Mouse (Mus musculus) left cerebral cortex, postnatal 25 days (tissue): ENCODE measurements around the gene Tead2. TPM values are rescaled to one million over a fixed set of nuclear protein-coding genes. Genes with fewer than 3 reads are reported as not detected.
"Not testable (repeated sequence)": the region's sequence is repeated elsewhere in the genome, so short reads cannot be mapped to it uniquely, and the experiment has no call there.

Experiments
- DNase-seq, 2 experiments: peaks; one replicate each; pipeline ENCODE4 v3.0.0; 2022; ENCODE audit warnings: low spot score in 2 of 2, mixed read lengths in 1 of 2
- intact Hi-C: fragments of 180-260 bp; cut with DNase I; formaldehyde crosslinking; loops from one replicate; pipeline ENCODE4 v1.15.1; 2025
- total RNA-seq, 2 experiments: library from RNA; stranded (reverse); gene quantifications; 2 replicates each; pipeline ENCODE4 v1.2.3; 2021

The Tead2 gene
- 1 to 10 TPM; 2.8 to 5.5 TPM for total RNA-seq

DNA sequence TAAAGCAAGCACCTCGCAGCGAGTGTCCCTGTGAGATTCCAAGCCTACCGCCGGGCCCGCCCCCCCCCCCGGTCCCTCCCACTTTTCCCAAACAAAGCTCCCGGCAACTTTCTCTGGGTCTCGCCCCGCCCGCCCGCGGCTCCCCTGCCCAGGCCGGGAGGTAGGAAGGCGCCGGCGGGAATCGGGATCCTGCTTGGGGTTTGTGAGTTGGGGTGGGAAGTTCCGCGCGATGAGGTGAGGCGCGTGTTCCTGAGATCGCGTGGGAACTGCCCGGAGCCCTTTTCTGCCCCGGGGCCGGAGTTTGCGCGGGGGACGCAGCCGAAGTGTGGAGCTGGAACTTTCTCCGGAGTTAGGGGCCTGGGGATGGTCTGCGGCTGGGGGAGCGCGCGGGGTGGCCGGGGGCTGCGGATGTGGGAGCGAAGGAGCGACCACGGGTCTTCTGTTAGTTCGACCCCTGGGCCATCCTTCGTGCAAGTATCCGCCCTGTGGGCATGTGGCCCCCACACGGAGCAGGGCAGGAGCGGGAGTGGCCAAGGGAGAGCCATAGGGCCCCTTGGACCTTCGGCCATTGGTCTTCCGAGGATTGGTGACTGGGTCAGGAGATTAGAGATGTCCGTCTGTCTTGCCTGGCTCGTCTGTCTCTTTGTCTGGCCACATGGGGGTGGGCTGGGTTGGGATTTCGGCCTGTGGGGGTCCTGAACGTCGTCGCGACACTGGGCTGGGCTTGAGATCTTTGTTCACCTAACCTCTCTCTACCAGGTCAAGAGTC, at the start of gene Tead2:
Gene Tead2 (plus strand): TSS at position 81 of the 769 bp plus-strand sequence.
- DNase-seq: no peak
- intact Hi-C loops: no loop called here

DNA sequence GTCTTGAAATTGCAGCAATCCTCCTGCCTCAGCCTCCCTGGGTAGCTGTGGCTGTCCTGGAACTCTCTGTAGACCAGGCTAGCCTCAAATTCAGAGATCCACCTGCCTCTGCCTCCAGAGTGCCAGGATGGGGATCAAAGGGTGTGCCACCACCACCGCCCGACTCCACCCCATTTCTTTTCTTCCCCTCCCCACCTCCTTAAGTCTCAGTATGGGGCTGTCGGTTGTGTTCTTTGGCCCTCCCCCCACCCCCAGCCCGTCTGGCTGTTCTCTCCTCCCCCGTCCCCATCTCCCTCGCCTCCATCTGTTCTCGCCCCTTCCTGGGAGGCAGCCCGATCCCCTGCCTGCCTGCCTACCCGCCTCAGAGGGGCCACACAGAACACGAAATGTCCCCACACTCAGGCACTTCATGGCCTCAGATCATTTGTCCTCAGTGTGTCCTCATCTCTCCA, 48.6 kb upstream of the Tead2 start:
- DNase-seq: peak; percentile 61 to 85
- intact Hi-C loops: loop anchor here (1.0 to 10.0 kb wide), 2 partner anchors 66 to 198 kb away; partner anchors contain the start of gene Ppfia3

DNA sequence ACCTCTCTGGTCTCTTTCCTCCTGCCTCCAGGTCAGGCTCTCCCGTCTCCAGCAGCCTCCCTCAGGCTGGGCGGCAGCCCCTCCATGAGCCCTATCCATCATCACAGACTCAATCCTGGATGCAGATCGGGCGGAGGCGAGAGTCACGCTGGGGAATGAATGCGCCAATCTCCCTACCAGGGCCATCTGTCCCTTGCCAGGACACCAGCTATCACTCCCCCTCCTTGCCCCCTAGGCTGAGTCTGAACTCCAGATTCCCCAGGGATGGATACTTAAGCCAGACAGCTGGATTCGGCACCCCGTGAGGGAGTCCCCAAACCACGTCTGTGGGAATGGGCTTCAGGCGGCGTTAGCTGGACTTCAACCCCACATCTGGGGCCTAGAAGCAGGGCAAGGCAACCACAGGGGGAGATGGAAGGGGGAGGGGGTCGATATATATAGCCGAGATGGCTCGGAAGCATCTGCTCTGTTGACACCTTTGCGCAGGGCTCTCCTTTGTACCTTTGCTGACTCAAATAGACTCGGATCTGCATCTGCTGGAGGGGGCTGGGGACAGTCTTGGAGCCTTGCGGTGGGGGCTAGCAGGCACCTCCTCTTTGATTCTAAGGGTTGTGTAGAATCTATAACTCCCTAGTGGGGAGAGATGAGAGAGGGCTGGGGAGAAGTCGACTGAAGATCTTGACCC, 47.6 kb upstream of the Tead2 start:
- DNase-seq: peak; percentile 45 to 86
- intact Hi-C loops: loop anchor here (1.0 to 10.0 kb wide), 2 partner anchors 65 to 197 kb away; partner anchors contain the start of gene Ppfia3

DNA sequence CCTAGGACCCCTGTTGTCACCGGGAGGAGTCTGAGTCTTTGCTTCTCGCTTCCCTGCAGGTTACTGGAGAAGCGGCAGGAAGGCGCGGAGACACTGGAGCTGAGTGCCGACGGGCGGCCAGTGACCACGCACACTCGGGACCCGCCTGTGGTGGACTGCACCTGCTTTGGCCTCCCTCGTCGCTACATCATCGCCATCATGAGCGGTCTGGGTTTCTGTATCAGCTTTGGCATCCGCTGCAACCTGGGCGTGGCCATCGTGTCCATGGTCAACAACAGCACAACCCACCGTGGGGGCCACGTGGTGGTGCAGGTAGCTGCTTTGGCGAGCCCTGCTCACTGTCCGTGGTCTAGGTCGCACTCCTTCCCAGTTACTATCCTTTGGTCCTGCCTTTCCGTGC, 46.9 kb upstream of the Tead2 start:
- intact Hi-C loops: loop anchor here (10.0 kb wide), 1 partner anchor 196 kb away; the partner anchor contains the start of gene Ppfia3
- DNase-seq: peak in 1 of 2 experiments; percentile 28

DNA sequence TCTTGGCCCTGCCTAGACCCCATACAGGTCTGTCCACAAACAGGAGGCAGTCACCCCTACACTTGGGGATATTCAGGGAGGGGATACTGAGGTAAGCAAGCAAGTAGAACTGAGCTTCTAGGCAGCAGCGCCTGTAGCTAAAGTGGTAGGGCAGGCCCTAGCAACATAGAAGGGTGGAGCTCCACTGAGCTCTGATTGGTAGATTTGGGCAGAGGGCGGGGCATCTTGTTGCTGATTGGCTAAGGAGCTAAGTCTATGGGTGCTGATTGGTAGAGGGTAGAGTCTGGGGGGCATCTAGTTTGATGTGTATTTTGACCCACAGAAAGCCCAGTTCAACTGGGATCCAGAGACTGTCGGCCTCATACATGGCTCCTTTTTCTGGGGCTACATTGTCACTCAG, 46.1 kb upstream of the Tead2 start:
- intact Hi-C loops: loop anchor here (10.0 kb wide), 1 partner anchor 195 kb away; the partner anchor contains the start of gene Ppfia3
- DNase-seq: peak; percentile 62 to 85

DNA sequence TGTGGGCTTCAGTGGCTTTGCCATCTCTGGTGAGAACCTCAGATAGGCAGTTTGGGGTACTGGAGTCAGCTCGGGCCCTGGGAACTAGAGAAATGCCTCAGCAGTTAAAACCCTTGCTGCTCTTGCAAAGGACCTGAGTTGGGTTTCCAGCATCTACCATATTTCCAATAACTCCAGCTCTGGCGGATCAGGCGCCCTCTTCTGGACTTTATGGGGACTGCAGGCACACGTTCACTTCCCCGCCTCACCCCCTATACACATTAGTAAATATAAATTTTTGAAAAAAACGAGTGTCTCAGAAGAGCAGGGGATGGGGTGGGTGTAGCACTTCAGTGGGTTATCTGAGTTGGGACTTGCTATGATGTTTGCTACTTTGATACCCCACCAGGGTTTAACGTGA, 42.6 kb upstream of the Tead2 start:
- no peak for DNase-seq
- intact Hi-C loops: no loop called here

DNA sequence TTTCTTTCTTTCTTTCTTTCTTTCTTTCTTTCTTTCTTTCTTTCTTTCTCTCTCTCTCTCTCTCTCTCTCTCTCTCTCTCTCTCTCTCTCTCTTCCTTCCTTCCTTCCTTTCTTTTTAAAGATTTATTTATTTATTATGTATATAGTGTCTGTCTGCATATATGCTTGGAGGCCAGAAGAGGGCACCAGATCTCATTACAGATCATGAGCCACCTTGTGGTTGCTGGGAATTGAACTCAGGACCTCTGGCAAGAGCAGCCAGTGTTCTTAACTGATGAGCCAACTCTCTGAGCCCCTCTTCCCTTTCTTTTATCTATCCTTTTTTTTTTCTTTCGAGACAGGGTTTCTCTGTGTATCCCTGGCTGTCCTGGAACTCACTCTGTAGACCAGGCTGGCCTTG, 41.8 kb upstream of the Tead2 start:
- intact Hi-C loops, DNase-seq: not testable (repeated sequence)

DNA sequence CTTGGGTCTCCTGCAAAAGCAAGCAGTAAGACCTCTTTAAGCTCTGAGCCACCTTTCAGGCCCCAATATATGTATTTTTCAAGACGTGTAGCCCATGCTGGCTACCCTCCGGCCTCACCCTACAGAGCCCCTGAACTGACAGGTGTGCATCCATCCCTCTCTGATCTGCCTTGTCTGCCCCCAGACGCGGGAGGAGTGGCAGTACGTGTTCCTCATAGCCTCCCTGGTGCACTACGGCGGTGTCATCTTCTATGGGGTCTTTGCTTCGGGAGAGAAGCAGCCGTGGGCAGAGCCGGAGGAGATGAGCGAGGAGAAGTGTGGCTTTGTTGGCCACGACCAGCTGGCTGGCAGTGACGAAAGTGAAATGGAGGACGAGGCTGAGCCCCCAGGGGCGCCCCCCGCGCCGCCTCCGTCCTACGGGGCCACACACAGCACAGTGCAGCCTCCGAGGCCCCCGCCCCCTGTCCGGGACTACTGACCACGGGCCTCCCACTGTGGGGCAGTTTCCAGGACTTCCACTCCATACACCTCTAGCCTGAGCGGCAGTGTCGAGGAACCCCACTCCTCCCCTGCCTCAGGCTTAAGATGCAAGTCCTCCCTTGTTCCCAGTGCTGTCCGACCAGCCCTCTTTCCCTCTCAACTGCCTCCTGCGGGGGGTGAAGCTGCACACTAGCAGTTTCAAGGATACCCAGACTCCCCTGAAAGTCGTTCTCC, 40.8 kb upstream of the Tead2 start:
- intact Hi-C loops: no loop called here
- DNase-seq: peak in 1 of 2 experiments; percentile 25

DNA sequence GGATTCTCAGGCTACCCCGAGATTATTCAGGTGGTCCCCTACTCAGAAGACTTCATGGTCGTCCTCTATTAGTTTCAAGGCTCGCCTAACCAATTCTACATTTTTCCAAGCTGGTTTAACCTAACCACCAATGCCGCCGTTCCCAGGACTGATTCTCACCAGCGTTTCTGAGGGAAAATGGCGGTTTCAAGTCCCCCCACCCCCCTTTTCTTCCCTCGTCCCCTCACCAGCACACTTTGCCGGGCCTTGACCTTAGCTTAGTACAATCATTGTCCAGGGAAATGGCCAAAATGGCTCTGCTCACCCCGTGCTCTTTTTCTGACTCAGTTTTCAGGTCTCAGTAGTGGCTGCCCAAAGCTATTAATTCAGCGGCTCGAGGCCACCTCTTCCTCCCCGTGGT, 40.2 kb upstream of the Tead2 start:
- intact Hi-C loops: no loop called here
- no peak for DNase-seq

DNA sequence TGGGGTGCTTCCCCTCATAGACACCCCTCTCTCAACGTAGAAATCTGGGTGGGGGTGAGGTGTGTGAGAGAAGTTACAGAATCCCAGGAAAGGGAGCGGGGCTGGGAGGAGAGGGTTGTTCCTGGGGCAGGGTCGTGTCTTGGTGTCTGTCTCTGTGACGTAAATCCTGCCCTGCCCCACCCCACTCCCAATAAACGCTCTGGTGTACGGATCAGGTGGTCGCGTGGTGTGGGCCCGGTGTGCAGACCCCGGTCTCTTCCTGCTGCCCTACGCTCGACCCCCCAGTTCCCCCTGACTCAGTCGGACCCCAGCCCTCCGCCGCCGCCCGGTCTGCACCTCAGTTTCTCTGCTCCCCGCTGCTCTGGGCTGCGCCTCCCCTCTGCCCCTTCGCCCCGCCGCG, 39.6 kb upstream of the Tead2 start:
- no peak for DNase-seq
- intact Hi-C loops: no loop called here

DNA sequence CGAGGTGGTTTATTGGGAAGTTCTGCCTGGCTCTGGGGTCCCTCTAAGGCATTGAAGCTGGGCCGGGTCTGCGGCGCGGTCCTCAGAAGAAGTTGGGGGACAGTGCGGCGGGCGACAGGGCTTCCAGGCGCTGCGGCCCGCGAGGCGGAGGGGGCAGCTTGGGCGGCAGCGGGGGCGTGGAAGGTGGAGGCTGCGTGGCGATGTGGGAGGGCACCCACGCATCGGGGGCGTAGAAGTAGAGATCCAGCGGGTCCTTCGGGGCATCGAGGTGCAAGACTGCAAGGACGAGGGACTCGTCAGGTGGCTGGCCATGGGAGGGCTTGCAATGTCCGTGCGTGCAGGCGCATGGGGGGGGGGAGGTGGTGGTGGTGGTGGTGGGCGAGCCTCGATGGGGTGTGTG, 39.2 kb upstream of the Tead2 start:
- intact Hi-C loops: no loop called here
- DNase-seq: peak; percentile 44 to 52

DNA sequence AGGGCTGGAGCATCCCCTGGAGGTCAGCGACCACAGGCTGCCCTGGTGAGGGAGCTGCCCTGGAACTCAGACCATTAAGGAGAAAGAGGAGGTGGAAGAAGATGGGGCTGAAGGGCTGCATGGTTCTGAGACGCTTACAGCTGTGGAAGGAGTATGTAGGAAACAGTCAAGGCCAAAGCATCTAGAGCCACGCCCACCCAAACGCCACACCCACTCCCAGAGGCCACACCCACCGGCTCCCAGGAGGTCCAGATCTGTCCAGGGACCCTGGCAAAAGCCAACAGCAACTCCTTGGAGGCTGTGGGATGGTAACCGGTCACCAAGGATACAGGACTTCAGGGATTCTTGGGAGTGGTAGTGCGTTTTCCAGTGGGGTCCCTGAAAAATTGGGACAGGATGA, 37.0 kb upstream of the Tead2 start:
- intact Hi-C loops: no loop called here
- no peak for DNase-seq

DNA sequence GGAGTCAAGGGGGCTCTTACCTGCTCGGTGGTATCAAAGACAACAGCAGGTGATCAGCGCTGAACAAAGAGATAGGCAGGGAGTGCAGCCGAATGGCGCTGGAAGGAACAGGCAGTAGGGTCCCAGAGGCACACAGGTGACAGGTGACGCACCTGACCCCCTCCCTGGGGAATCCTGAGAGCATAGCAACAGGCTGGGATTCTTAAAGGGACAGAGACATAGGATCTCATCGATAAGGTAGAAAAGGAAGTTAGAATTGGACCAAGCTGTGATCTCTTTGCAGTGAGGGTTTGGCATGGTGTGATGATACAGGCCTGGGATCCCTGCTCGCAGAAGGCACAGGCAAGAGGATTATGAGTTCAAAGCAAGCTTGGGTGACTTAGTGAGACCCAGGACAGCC, 36.1 kb upstream of the Tead2 start, which contains the start of gene Gfy:
Gene Gfy (minus strand): TSS at position 101 of the 400 bp plus-strand sequence.
- intact Hi-C loops: no loop called here
- DNase-seq: no peak

DNA sequence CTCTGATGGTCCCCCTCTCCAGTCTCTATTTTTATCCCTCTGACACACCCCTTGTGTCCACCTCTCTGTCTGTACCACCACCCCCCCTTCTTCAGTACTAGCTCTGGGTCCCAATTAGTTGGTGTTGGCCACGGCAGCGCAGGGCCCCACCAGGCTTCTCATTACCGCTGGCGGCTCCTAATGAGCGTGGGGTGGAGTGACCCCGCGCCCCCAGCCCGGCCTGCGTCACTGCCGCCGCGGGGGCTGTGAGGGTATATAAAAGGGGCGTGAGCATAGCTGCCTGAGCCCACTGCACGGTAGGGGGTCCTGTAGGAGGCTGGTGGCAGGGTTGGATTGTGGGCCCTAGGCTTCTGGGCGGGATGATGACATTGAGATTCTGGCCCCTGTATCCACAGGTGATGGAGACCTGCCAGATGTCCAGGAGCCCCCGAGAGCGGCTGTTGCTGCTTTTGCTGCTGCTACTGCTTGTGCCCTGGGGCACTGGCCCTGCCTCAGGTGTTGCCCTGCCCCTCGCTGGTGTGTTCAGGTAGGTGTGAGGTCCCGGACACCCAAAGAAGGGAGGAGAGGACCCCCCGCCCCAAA, 34.6 kb upstream of the Tead2 start, which contains the start of gene Pth2:
Gene Pth2 (plus strand): TSS at position 100 of the 582 bp plus-strand sequence.
- intact Hi-C loops: no loop called here
- DNase-seq: no peak

DNA sequence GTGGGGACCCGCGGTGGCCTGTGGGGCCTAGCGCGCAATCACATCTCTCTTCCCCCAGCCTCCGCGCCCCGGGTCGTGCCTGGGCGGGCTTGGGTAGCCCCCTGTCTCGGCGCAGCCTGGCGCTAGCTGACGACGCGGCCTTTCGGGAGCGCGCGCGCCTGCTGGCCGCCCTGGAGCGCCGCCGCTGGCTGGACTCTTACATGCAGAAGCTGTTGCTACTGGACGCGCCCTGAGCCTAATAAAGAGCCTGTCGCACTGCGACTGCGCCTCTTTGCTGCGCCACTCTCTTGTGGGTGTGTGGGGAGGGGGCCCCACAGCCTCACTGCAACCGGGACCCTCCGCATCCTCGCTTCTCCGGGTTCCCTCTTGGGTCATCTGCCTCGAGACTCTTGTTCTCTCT, 34.0 kb upstream of the Tead2 start:
- intact Hi-C loops: no loop called here
- no peak for DNase-seq

DNA sequence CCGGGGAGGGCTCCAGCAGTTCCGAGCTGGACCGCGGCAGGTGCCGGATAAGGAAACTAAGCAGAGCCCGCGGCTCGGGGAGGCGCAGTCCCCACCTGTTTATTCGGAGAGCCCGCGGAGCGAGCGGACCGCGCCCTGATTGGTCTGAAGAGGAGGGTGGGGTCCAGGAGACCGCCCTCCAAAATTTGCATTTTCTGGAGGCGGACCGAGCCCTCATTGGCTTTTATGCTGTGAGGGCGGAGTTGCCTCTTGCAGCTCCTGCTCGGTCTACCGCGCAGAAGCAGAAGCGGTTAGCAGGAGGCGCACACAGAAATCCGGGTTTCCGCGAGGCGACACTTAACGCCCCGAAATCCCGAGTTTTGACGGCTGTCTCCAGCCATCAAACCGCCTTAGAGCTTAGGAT, 33.4 kb upstream of the Tead2 start:
- intact Hi-C loops: no loop called here
- DNase-seq: peak; percentile 83 to 95

DNA sequence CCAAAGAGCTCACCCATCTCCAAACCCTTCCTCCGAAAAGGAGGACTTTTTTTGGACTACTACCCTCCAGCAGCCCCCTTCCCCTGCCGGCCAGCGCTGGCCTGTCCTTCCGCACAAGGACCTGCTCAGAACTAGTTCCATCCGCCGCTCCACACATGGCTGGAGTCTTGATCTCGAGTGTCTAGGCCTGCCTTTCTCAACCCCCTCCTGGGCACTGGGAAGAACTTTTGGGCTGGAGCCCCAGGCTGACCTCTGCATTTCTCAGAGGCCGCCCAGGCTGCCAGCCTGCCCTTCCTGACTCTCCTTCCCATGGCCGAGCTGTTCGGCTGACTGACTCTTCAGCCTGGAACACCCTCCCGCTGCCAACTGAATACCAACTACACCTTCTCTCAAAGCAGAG, 32.9 kb upstream of the Tead2 start:
- intact Hi-C loops: no loop called here
- no peak for DNase-seq

DNA sequence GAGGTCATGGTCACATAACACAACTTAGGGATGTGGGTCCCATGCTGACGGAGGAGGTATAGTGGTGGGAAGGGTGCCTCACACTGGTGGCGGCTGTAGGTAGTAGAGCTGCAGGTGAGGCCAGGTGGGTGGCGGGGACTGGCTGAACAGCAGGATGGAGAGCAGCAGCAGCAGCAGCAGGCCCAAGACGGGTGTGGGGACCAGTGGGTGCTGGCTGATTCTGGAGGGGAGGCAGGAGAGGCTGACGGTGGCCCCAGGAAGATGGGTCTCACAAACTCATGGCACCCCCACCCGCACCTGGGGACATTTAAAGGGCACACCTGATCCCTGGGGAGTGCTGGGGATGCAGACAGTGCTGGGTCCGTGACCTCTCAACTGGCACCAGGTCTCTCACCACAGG, 31.9 kb upstream of the Tead2 start:
- no peak for DNase-seq
- intact Hi-C loops: no loop called here

DNA sequence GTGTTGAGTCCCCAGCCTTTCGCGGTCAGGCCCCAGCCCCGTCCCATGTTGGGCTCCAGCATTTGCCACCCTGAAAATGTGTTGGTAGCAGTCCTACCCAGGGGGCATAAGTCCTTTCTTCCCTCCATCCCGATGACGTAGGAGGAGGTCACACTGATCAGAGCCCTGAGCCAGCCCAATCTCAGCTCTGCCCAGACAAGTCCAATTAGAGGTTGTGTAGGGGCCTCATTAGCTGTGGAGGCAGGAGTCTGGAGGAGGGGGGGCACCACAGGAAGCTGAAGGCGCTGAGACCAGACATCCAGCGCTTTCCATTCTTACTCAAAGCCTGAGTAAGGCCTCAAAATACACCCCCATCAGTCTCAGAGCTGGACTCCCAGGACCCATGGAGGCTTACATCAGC, 29.6 kb upstream of the Tead2 start:
- DNase-seq: no peak
- intact Hi-C loops: no loop called here

DNA sequence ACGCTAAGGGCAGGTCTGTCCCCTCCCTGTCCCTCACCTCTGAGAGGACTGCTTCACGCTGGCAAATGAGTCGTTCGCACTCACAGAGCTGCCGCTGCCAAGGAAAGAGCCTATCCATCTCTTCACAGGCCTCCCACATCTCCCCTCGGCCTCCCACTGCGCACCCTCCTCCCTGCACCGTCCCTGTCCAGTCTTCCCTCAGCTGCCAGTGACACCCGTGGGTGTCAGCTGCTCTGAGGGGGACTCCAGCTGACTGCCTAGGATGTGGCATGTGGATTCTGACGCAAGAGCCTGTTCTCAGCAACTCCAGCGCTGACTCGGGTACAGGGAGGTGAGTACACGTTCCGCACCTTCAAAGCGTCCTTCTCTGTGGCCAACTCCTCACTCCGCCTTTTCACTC, 26.0 kb upstream of the Tead2 start:
- peak in 1 of 2 experiments; percentile 88 for DNase-seq
- intact Hi-C loops: no loop called here
